22 mouse cellular contexts compared by ENCODE assay signal in the genomic region with DNA sequence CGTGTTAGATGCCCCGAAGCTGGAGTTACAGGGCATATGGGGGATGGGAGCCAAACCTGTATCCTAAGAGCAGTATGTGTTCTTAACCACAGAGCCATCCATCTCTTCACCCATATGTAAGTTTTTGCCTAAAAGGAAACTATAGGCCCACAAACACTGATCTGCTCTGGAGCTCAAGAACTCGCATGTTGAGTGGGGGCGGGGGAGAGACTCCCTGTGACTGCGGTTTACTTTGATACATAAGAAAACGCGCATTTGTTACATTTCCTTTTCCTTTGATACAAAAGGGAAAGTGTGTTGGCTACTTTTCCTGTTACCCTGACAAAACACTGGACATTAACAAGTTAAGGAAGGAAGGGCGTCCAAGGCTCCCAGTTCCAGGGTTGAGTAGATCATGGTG.
"Had no signal": no experiment of that assay in that cellular context is flagged by ENCODE, and none has a peak within 500 bp of the region (broad histone marks: within the 10 kb centered on the region; RNA-seq: fewer than 3 reads in every experiment).

No protein-coding gene starts in this region.

- H3K27me3 ChIP-seq: kidney, embryonic 15.5 days; limb, embryonic 12.5 days; limb, embryonic 15.5 days; midbrain, embryonic 13.5 days had no signal

- H3K9me3 ChIP-seq: kidney, embryonic 15.5 days; limb, embryonic 12.5 days; limb, embryonic 15.5 days; midbrain, embryonic 13.5 days had no signal

- ATAC-seq: liver, postnatal 0 days; lung, postnatal 0 days; midbrain, embryonic 13.5 days; midbrain, embryonic 16.5 days had no signal

- H3K4me2 ChIP-seq: kidney, embryonic 15.5 days; limb, embryonic 12.5 days; limb, embryonic 15.5 days; liver, embryonic 11.5 days; lung, embryonic 14.5 days; midbrain, embryonic 13.5 days had no signal

- H3K4me1 ChIP-seq: kidney, embryonic 15.5 days; midbrain, embryonic 13.5 days had no signal

- H3K27ac ChIP-seq: kidney, embryonic 15.5 days; left cerebral cortex, adult 2 months; limb, embryonic 12.5 days; limb, embryonic 15.5 days; liver, embryonic 14.5 days; macrophage; midbrain, embryonic 13.5 days; stomach, postnatal 0 days had no signal

- H3K36me3 ChIP-seq: kidney, embryonic 15.5 days; limb, embryonic 12.5 days; limb, embryonic 15.5 days; midbrain, embryonic 13.5 days had no signal

- DNase-seq: kidney, adult 11 months; kidney, adult 8-10 months; kidney, postnatal 10 days; kidney, postnatal 36 days; layer of hippocampus, postnatal 36 days; left cerebral cortex, postnatal 4 days; liver, postnatal 0 days; lung, embryonic 14.5 days; right cerebral cortex, postnatal 4 days; thymus, postnatal 25 days had no signal

- H3K4me3 ChIP-seq: kidney, embryonic 15.5 days; left cerebral cortex, adult 2 months; limb, embryonic 12.5 days; limb, embryonic 15.5 days; midbrain, embryonic 13.5 days; myocyte had no signal

- H3K9ac ChIP-seq: kidney, embryonic 15.5 days; limb, embryonic 12.5 days; limb, embryonic 15.5 days; liver, embryonic 14.5 days; liver, postnatal 0 days; lung, embryonic 14.5 days; midbrain, embryonic 13.5 days had no signal
